Mouse (Mus musculus): ENCODE measurements at regions not wholly inside any gene's neighbourhood (a gene's known extent, or its start where the extent isn't known, plus 50 kb on each side); places are given as distances from the start of the nearest gene placed in this dataset.

GRCm38 (mm10) chr13:107151548-107151947 lies 129.6 kb upstream of the Kif2a start:
- no peak for DNase-seq

GRCm38 (mm10) chr13:107141209-107141608 lies 119.3 kb upstream of the Kif2a start:
- peak; percentile 7 to 11 for DNase-seq

- DNase-seq, result no peak
Measured at GRCm38 (mm10) chr13:107134125-107134524, 112.2 kb upstream of the Kif2a start.

- no peak for DNase-seq
Measured at GRCm38 (mm10) chr13:107126636-107127035, 104.7 kb upstream of the Kif2a start.

DNA sequence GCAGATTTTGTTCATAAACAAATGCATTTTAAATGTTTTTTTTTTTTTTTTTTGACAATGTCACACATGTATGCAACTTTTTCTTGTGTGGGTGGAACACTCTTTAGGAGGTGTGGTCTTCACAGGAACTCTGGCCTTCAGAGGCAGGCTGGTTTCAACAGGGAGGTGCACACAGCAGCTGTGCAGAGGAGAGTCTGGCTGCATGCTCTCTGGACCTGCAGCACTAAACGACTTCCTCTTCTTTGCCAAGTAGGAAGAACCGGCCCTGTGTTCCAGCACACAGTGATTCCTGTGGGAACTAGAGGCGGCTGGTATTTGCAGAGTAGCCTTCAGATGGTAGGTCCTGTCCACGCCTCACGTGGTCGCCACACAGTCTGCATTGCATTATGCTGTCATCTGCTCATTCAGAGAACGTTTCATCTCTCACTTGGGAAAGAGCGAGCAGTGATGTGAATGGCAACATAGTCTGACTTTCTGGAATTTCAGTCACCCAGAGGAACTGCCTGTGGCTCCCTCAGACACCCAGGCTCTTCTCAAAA lies 102.3 kb upstream of the Kif2a start:
- no peak for DNase-seq

- DNase-seq, result peak; percentile 93 to 95
Measured at GRCm38 (mm10) chr13:107113949-107114690, 92.2 kb upstream of the Kif2a start.

DNA sequence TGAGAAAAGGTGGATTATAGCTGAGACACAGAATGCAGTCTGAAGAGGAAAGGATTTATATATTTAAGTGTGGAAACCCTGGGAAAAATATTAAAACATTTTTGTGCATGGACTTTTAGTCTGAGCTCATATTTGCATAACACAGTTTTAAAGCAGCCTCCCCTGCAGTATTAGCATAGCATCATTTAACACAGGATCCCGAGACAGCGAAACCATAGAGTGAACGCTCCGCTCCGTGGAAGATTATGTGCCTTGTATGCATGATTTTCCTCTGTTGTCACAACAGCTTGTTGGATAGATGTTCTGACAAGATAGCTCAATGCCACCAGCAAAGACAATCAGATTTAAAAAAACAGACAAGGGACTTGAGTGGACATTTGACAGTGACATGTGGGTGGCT lies 86.1 kb upstream of the Kif2a start:
- DNase-seq, result no peak

DNA sequence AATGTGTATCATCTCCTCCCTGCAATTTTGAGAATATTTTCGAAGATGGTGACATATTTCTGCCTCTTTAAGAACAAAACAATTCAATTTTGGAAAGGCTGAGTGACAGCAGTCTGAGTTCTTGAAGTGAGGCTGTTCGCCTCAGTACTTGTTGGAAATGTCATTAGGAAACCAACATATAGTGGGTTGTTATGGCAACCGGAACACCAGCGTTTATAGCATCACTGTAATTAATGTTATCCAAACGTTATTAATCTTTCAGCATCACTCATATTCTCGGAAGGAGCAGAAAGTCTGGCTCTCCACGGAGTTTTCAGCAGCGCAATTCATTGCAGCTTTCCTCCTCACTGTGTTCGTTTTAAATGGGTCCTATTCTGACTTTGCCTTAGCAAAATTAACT lies 85.6 kb upstream of the Kif2a start:
- no peak for DNase-seq

GRCm38 (mm10) chr13:107105510-107105909 lies 83.6 kb upstream of the Kif2a start:
- DNase-seq, result peak; percentile 60 to 65

DNA sequence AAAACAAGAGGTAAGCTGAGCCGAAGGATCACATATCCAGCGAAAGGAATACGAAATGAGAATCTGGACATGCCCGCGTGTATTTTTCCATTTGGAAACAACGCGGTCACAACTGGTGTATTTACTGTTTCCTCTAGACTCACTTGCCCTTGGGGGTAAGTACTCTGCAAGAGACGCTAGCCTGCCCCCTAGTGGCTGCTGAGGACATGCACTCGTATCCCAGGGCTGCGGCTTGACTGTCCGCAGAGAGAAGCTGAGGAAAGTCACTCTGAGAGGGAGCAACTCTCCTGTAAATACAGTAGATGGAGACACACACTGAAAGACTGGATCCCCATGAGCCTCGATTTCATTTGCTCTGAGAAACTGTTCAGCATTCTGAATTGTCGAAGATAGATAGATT lies 79.7 kb upstream of the Kif2a start:
- DNase-seq, result peak; percentile 89 to 91

GRCm38 (mm10) chr13:107100852-107101325 lies 79.0 kb upstream of the Kif2a start:
- no peak for DNase-seq

GRCm38 (mm10) chr13:107100116-107100515 lies 78.2 kb upstream of the Kif2a start:
- DNase-seq, result no peak

GRCm38 (mm10) chr13:107097005-107097404 lies 75.1 kb upstream of the Kif2a start:
- no peak for DNase-seq

GRCm38 (mm10) chr13:107094976-107095716 lies 73.2 kb upstream of the Kif2a start:
- peak; percentile 2 to 9 for DNase-seq

DNA sequence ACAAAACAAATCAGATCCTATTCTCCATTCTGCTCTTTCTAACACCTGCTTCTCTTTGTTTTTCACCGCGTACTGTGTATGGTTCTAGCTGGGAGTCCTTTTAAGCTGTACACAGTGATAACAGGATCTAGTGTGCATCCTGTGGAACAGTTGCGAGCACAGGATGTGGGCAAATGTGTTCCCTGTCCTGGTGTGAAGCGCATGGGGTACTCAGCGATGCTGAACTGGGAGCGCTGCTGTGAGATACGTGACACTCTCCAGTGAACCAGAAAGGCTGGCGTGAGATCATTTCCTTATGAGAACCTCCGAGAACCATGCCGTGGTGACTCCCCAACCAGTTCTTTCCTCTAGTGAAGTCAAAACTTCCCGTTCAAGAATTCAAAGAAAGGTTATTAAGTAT lies 72.6 kb upstream of the Kif2a start:
- DNase-seq, result peak in 1 of 2 experiments; percentile 13

- no peak for DNase-seq
Measured at GRCm38 (mm10) chr13:107093683-107094082, 71.8 kb upstream of the Kif2a start.

DNA sequence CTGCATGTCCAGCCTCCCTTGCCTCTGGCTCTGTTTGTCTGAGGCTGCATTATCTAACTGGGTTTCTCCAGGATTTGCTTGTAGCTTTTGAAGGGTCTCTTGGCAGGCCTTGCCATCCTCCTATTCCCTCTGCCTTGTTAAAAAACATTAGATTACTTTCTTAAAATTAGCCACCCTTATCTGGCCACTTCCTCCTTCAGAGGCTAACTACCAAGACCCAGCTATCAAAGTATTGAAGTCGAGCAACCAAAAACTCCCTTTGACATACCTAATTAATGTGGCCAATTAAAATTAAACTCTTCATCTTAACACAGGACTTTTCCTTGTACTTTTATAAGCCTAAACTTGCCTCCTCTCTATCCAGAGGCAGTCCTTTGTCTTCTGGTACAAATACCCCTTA lies 66.3 kb upstream of the Kif2a start:
- no peak for DNase-seq

- no peak for DNase-seq
Measured at GRCm38 (mm10) chr13:107087355-107087754, 65.4 kb upstream of the Kif2a start.

- no peak for DNase-seq
Measured at GRCm38 (mm10) chr13:107078085-107078484, 56.2 kb upstream of the Kif2a start.

DNA sequence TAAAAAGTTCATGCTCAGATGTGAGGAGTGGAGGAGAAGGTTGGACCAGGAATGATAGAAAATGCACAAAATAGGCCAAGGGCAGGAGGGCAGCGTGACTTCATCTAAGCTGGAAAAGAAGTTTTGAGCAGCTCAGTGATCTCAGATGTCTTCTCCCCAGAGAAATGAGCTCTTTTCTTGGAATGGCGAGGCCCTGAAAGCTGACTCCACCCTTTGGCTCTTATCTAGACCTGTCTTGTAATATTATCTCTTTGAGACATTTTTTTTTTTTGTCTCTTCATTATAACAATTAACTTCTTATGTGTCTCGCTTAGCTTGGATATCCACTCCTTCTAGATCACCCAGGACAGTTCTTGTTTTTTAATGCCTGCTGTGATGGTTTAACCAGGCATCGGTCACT lies 53.0 kb upstream of the Kif2a start:
- DNase-seq, result no peak

- DNase-seq, result peak; percentile 11 to 20
Measured at GRCm38 (mm10) chr13:107073039-107073620, 51.2 kb upstream of the Kif2a start.

GRCm38 (mm10) chr13:107072345-107073038 lies 50.6 kb upstream of the Kif2a start:
- DNase-seq, result no peak
